Mouse (Mus musculus): ENCODE measurements around the gene Btnl9. TPM values are rescaled to one million over a fixed set of nuclear protein-coding genes. Genes with fewer than 3 reads are reported as not detected.

Gene Btnl9
- polyA plus RNA-seq, 1 experiment from 2014 or later: 0.89 TPM

GRCm38 (mm10) chr11:49154077-49154476 is 32.9 kb downstream of the Btnl9 start, which contains the start of gene Olfr1394:
TSS of gene Olfr1394 (plus strand) at chr11:49154377.
- no peak within 1 kb of the TSS for H3K9ac ChIP-seq
- no peaks in the 10 kb centered on the region for H3K36me3 ChIP-seq (ENCODE audit: insufficient read depth)
- no peak within 1 kb of the TSS for H3K4me3 ChIP-seq (ENCODE audit: low read depth, low read length)
- WGBS: 84% methylated on average over 1 of the region's 1 CpGs
- TF ChIP-seq CTCF (IDR thresholded peaks at IDR 0.05; ENCODE audit: low read depth): no peak
- no peaks in the 10 kb centered on the region for H3K27me3 ChIP-seq (ENCODE audit: insufficient read depth, low read length)
- H3K27ac ChIP-seq (ENCODE audit: low read depth): no peak within 1 kb of the TSS
- no peaks in the 10 kb centered on the region for H3K9me3 ChIP-seq (ENCODE audit: low read depth, low read length)
- no peak for DNase-seq
- H3K4me1 ChIP-seq (ENCODE audit: insufficient read depth): no peaks in the 10 kb centered on the region
- H3K4me2 ChIP-seq: no peak within 1 kb of the TSS
- ATAC-seq (ENCODE audit: insufficient read depth): no peak

- no peaks in the 10 kb centered on the region for H3K27me3 ChIP-seq (ENCODE audit: insufficient read depth, low read length)
- no peaks in the 10 kb centered on the region for H3K9me3 ChIP-seq (ENCODE audit: low read depth, low read length)
- no peak within 1 kb of the TSS for H3K27ac ChIP-seq (ENCODE audit: low read depth)
- H3K36me3 ChIP-seq (ENCODE audit: insufficient read depth): no peaks in the 10 kb centered on the region
- no peak within 1 kb of the TSS for H3K4me3 ChIP-seq (ENCODE audit: low read depth, low read length)
- H3K4me1 ChIP-seq (ENCODE audit: insufficient read depth): no peaks in the 10 kb centered on the region
- no peak within 1 kb of the TSS for H3K4me2 ChIP-seq
- TF ChIP-seq CTCF (IDR thresholded peaks at IDR 0.05; ENCODE audit: low read depth): no peak
- no peak for ATAC-seq (ENCODE audit: insufficient read depth)
- no peak for DNase-seq
- H3K9ac ChIP-seq: no peak within 1 kb of the TSS
- 82% methylated on average over 6 of the region's 6 CpGs for WGBS
Measured at GRCm38 (mm10) chr11:49141974-49142373, 45.0 kb downstream of the Btnl9 start, which contains the start of gene Olfr1395. TSS of gene Olfr1395 (plus strand) at chr11:49142274.

- ATAC-seq (ENCODE audit: insufficient read depth) (no peak), DNase-seq (no peak)
- Histone ChIP-seq H3K4me1 (ENCODE audit: insufficient read depth) (no peaks in the 10 kb centered on the region), H3K9ac (no peak overlapping the region), H3K4me2 (no peak overlapping the region), H3K9me3 (ENCODE audit: low read depth, low read length) (no peaks in the 10 kb centered on the region), H3K36me3 (ENCODE audit: insufficient read depth) (no peaks in the 10 kb centered on the region), H3K4me3 (ENCODE audit: low read depth, low read length) (no peak overlapping the region), H3K27ac (ENCODE audit: low read depth) (no peak overlapping the region), H3K27me3 (ENCODE audit: insufficient read depth, low read length) (no peaks in the 10 kb centered on the region)
- 84% methylated on average over 2 of the region's 2 CpGs for WGBS
- no peak for TF ChIP-seq CTCF (IDR thresholded peaks at IDR 0.05; ENCODE audit: low read depth)
Measured at GRCm38 (mm10) chr11:49124169-49124568, 62.8 kb downstream of the Btnl9 start.

GRCm38 (mm10) chr11:49119635-49120034 is 67.3 kb downstream of the Btnl9 start:
- Histone ChIP-seq H3K9me3 (ENCODE audit: low read depth, low read length) (no peaks in the 10 kb centered on the region), H3K9ac (no peak overlapping the region), H3K4me1 (ENCODE audit: insufficient read depth) (no peaks in the 10 kb centered on the region), H3K4me3 (ENCODE audit: low read depth, low read length) (no peak overlapping the region), H3K4me2 (no peak overlapping the region), H3K36me3 (ENCODE audit: insufficient read depth) (no peaks in the 10 kb centered on the region), H3K27me3 (ENCODE audit: insufficient read depth, low read length) (no peaks in the 10 kb centered on the region), H3K27ac (ENCODE audit: low read depth) (no peak overlapping the region)
- ATAC-seq (ENCODE audit: insufficient read depth) (no peak), DNase-seq (no peak)
- WGBS: 72% methylated on average over 3 of the region's 3 CpGs
- TF ChIP-seq CTCF (IDR thresholded peaks at IDR 0.05; ENCODE audit: low read depth): no peak

Other genes with a start within 250 kb of the Btnl9 start
- gene Psme2b, start 241.0 kb downstream of the Btnl9 start, polyA plus RNA-seq (2014; fragmentation: Nextera tagmentation; extraction: Ambion mirVana): 2.3 TPM in 2 replicates
- not detected in 2 replicates for gene Olfr56, start 208.3 kb downstream of the Btnl9 start, polyA plus RNA-seq (2014; fragmentation: Nextera tagmentation; extraction: Ambion mirVana)
- 0.72 and 1.0 TPM in 2 replicates for gene 9930111J21Rik1, start 207.8 kb downstream of the Btnl9 start, polyA plus RNA-seq (2014; fragmentation: Nextera tagmentation; extraction: Ambion mirVana)
- gene Gm12185, start 194.9 kb downstream of the Btnl9 start, polyA plus RNA-seq (2014; fragmentation: Nextera tagmentation; extraction: Ambion mirVana): not detected in 2 replicates
- gene Tgtp1, start 193.0 kb downstream of the Btnl9 start, polyA plus RNA-seq (2014; fragmentation: Nextera tagmentation; extraction: Ambion mirVana): 0.28 TPM in 1 of 2 replicates, not detected in the other
- gene 9930111J21Rik2, start 135.9 kb downstream of the Btnl9 start, polyA plus RNA-seq (2014; fragmentation: Nextera tagmentation; extraction: Ambion mirVana): 0.38 and 0.79 TPM in 2 replicates
- 0.09 and 0.16 TPM in 2 replicates for gene Tgtp2, start 123.0 kb downstream of the Btnl9 start, polyA plus RNA-seq (2014; fragmentation: Nextera tagmentation; extraction: Ambion mirVana)
- gene Ifi47, start 110.6 kb downstream of the Btnl9 start, polyA plus RNA-seq (2014; fragmentation: Nextera tagmentation; extraction: Ambion mirVana): 1.2 and 1.8 TPM in 2 replicates
- not detected in 2 replicates for gene Olfr1396, start 72.3 kb downstream of the Btnl9 start, polyA plus RNA-seq (2014; fragmentation: Nextera tagmentation; extraction: Ambion mirVana)
- not detected in 2 replicates for gene Olfr1395, start 44.9 kb downstream of the Btnl9 start, polyA plus RNA-seq (2014; fragmentation: Nextera tagmentation; extraction: Ambion mirVana)
- gene Olfr1394, start 32.8 kb downstream of the Btnl9 start, polyA plus RNA-seq (2014; fragmentation: Nextera tagmentation; extraction: Ambion mirVana): not detected in 2 replicates
- 42.0 and 42.8 TPM in 2 replicates for gene Zfp62, start 16.1 kb upstream of the Btnl9 start, polyA plus RNA-seq (2014; fragmentation: Nextera tagmentation; extraction: Ambion mirVana)
- 59.3 and 60.0 TPM in 2 replicates for gene Mgat1, start 57.0 kb upstream of the Btnl9 start, polyA plus RNA-seq (2014; fragmentation: Nextera tagmentation; extraction: Ambion mirVana)
- not detected in 2 replicates for gene Olfr1393, start 91.1 kb upstream of the Btnl9 start, polyA plus RNA-seq (2014; fragmentation: Nextera tagmentation; extraction: Ambion mirVana)
- not detected in 2 replicates for gene Olfr1392, start 98.1 kb upstream of the Btnl9 start, polyA plus RNA-seq (2014; fragmentation: Nextera tagmentation; extraction: Ambion mirVana)
- not detected in 2 replicates for gene Olfr10, start 117.6 kb upstream of the Btnl9 start, polyA plus RNA-seq (2014; fragmentation: Nextera tagmentation; extraction: Ambion mirVana)
- gene Olfr1391, start 135.6 kb upstream of the Btnl9 start, polyA plus RNA-seq (2014; fragmentation: Nextera tagmentation; extraction: Ambion mirVana): not detected in 2 replicates
- not detected in 2 replicates for gene Olfr1390, start 148.0 kb upstream of the Btnl9 start, polyA plus RNA-seq (2014; fragmentation: Nextera tagmentation; extraction: Ambion mirVana)
- not detected in 2 replicates for gene Olfr1389, start 235.9 kb upstream of the Btnl9 start, polyA plus RNA-seq (2014; fragmentation: Nextera tagmentation; extraction: Ambion mirVana)
- 0.16 and 0.17 TPM in 2 replicates for gene Olfr1388, start 249.5 kb upstream of the Btnl9 start, polyA plus RNA-seq (2014; fragmentation: Nextera tagmentation; extraction: Ambion mirVana)

Measured in lung, embryonic 14.5 days (tissue).